Mouse (Mus musculus) kidney, adult 2 months (tissue): ENCODE data around the gene Bcl6.

ENCODE experiments used
- CTCF ChIP-seq: fragments of 200-500 bp; conservative IDR thresholded peaks from 2 replicates; pipeline ENCODE4 v1.5.1; 2011; ENCODE audit warnings: low read depth, mild to moderate bottlenecking, control low read depth, low read length, moderate library complexity, mixed read lengths; ENCODE audit not compliant: insufficient read depth, insufficient read length
- POLR2A ChIP-seq: fragments of 200-500 bp; IDR thresholded peaks from one replicate; pipeline ENCODE4 v1.6.1; 2011; ENCODE audit warnings: low read depth, low read length, control low read depth

DNA sequence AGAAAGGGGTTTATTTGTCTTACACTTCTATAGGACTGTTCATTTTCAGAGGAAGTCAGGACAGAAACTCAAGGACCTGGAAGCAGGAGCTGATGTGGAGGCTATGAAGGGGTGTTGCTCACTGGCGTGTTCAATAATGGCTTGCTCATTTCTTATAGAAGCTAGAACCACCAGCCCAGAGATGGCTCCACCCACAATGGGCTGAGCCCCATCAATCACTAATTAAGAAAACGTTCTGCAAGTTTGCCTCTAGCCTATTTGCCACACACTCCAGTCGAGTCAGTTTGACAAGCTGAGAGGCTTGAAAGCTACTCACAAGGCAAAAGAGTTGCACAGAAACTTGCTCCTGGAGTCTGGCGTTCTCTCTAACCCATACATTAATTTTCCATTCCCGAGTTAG, 67.0 kb downstream of the Bcl6 start:
- no peak for TF ChIP-seq CTCF
- TF ChIP-seq POLR2A, result no peak
